In the genomic region with DNA sequence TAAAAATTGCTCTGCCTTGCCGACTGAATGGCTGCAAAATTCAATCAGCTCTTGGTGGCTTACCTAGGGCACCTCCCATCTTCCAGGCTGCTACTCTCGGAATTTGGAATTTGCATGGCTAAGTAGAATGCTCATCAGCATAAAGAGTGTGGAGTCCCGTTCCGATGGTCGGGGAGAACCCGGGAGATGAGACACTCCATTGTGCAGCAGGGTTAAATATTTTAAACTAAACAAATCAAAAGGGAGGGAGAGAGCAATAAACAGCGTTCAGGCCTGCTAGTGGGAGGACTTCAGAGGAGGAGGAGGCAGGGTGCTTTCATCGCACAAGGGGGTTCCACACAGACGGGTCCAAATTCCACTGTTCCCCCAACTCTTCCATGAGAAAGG, we compare ENCODE assay signal across 8 mouse cellular contexts.
DNase-seq lines count a peak whose midpoint lies in the region; ATAC-seq and TF ChIP-seq lines count a peak whose summit lies in the region.

No protein-coding gene starts in this region.

- whole genome bisulfite sequencing in heart, embryonic 13.5 days, result 7% methylated on average over 9 of the region's 9 CpGs
- WGBS in intestine, embryonic 14.5 days, result 3% methylated on average over 9 of the region's 9 CpGs
- WGBS in lung, postnatal 0 days, result 4% methylated on average over 9 of the region's 9 CpGs

- H3K4me1 ChIP-seq in heart, embryonic 13.5 days, result peaks cover 18% of the 10 kb centered on the region
- H3K4me1 ChIP-seq in bone marrow macrophage, adult 2 months (ENCODE audit: control insufficient read depth, insufficient read depth, low read length), result peaks cover 9% of the 10 kb centered on the region
- peaks cover 13% of the 10 kb centered on the region; the same call in 1 of the 2 replicates for H3K4me1 ChIP-seq in intestine, embryonic 14.5 days (replicated peaks; ENCODE audit: control insufficient read depth, insufficient read depth, low read length)
- H3K4me1 ChIP-seq in lung, postnatal 0 days (ENCODE audit: insufficient read depth, low read depth, low read length), result no peaks in the 10 kb centered on the region

- H3K9ac ChIP-seq in heart, embryonic 13.5 days, result peak overlapping the region; percentile 80
- H3K9ac ChIP-seq in intestine, embryonic 14.5 days (ENCODE audit: low read length), result peak overlapping the region; percentile 41; the same call in 1 of the 2 replicates
- peak overlapping the region; percentile 54 for H3K9ac ChIP-seq in lung, postnatal 0 days (replicated peaks; ENCODE audit: low read depth)

- ATAC-seq in heart, embryonic 13.5 days (ENCODE audit: extremely low read depth, insufficient number of reproducible peaks, low FRiP score, low TSS enrichment), result no peak
- peak; percentile 42; the same call in 1 of the 2 replicates for ATAC-seq in intestine, embryonic 14.5 days (replicated peaks; ENCODE audit: low FRiP score, low TSS enrichment, low read depth)
- peak; percentile 23; the same call in 1 of the 2 replicates for ATAC-seq in lung, postnatal 0 days
- ATAC-seq in megakaryocyte progenitor cell, adult 5-6 weeks (replicated peaks; ENCODE audit: poor library complexity), result no peak

- no peak for TF ChIP-seq EP300 in lung, postnatal 0 days (IDR thresholded peaks at IDR 0.05)

- H3K27me3 ChIP-seq in heart, embryonic 13.5 days (replicated peaks), result peaks cover 12% of the 10 kb centered on the region
- H3K27me3 ChIP-seq in intestine, embryonic 14.5 days (replicated peaks; ENCODE audit: control insufficient read depth, insufficient read depth, low read length), result no peaks in the 10 kb centered on the region
- H3K27me3 ChIP-seq in lung, postnatal 0 days (replicated peaks; ENCODE audit: insufficient read depth, low read length), result no peaks in the 10 kb centered on the region

- no peak for TF ChIP-seq POLR2A in bone marrow macrophage, adult 2 months (IDR thresholded peaks at IDR 0.05; ENCODE audit: borderline replicate concordance, low read depth, low read length)

- TF ChIP-seq CTCF in bone marrow macrophage, adult 2 months (IDR thresholded peaks at IDR 0.05; ENCODE audit: low read depth, low read length), result no peak
- TF ChIP-seq CTCF in lung, postnatal 0 days (IDR thresholded peaks at IDR 0.05), result no peak

- H3K9me3 ChIP-seq in heart, embryonic 13.5 days, result no peaks in the 10 kb centered on the region
- no peaks in the 10 kb centered on the region for H3K9me3 ChIP-seq in intestine, embryonic 14.5 days (ENCODE audit: control insufficient read depth, low read length)
- no peaks in the 10 kb centered on the region for H3K9me3 ChIP-seq in lung, postnatal 0 days (ENCODE audit: low read length)

- no peaks in the 10 kb centered on the region for H3K36me3 ChIP-seq in heart, embryonic 13.5 days
- no peaks in the 10 kb centered on the region for H3K36me3 ChIP-seq in intestine, embryonic 14.5 days (ENCODE audit: control insufficient read depth, insufficient read depth, low read length)
- no peaks in the 10 kb centered on the region for H3K36me3 ChIP-seq in lung, postnatal 0 days (ENCODE audit: insufficient read depth, low read length)

- peak overlapping the region; percentile 67 for H3K4me3 ChIP-seq in heart, embryonic 13.5 days
- peak overlapping the region; percentile 64 for H3K4me3 ChIP-seq in bone marrow macrophage, adult 2 months (ENCODE audit: insufficient read depth, low read length)
- peak overlapping the region; percentile 44 for H3K4me3 ChIP-seq in intestine, embryonic 14.5 days (ENCODE audit: low read depth, low read length)
- H3K4me3 ChIP-seq in lung, postnatal 0 days (ENCODE audit: low read depth, low read length), result peak overlapping the region; percentile 60

- H3K4me2 ChIP-seq in heart, embryonic 13.5 days, result peak overlapping the region; percentile 96
- peak overlapping the region; percentile 69 for H3K4me2 ChIP-seq in intestine, embryonic 14.5 days (ENCODE audit: low read length)
- H3K4me2 ChIP-seq in lung, postnatal 0 days (replicated peaks; ENCODE audit: low read depth, low read length), result peak overlapping the region; percentile 72

- no peak for DNase-seq in heart, adult 8-10 months (ENCODE audit: low spot score)
- peak; percentile 65 for DNase-seq in intestine, embryonic 14.5 days (ENCODE audit: low spot score)
- peak; percentile 40 for DNase-seq in lung, postnatal 0 days (ENCODE audit: low spot score)
- no peak for DNase-seq in adrenal gland, postnatal 36 days
- DNase-seq in thymus, postnatal 25 days, result no peak

- no peak overlapping the region for H3K27ac ChIP-seq in heart, embryonic 13.5 days (replicated peaks)
- peak overlapping the region; percentile 79 for H3K27ac ChIP-seq in bone marrow macrophage, adult 2 months (ENCODE audit: insufficient read depth, low read depth, low read length)
- H3K27ac ChIP-seq in intestine, embryonic 14.5 days (ENCODE audit: low read depth), result peak overlapping the region; percentile 47; the same call in 1 of the 2 replicates
- peak overlapping the region; percentile 90; the same call in 1 of the 2 replicates for H3K27ac ChIP-seq in lung, postnatal 0 days (ENCODE audit: low read length)

Comparison
In these comparisons a context has a peak if more than half of its experiments do, and no peak if none do; other contexts are left out.
1. ATAC-seq: peak in intestine, embryonic 14.5 days (single experiment) and lung, postnatal 0 days (single experiment); none in heart, embryonic 13.5 days (single experiment) and megakaryocyte progenitor cell, adult 5-6 weeks (single experiment).
2. DNase-seq: peak in intestine, embryonic 14.5 days (single experiment) and lung, postnatal 0 days (single experiment); none in heart, adult 8-10 months (single experiment), adrenal gland, postnatal 36 days (0 of 2) and thymus, postnatal 25 days (single experiment).
3. Peak in every context shown above with its lines, with median percentiles within 50 percentile points of each other: H3K4me2 ChIP-seq, H3K4me3 ChIP-seq and H3K9ac ChIP-seq.